Mouse (Mus musculus) lung, postnatal 36 days (tissue): Measurements from ENCODE around the gene Slx.
"Not testable (repeated sequence)": the region's sequence is repeated elsewhere in the genome, so short reads cannot be mapped to it uniquely, and the experiment has no call there.

Experiments used
- DNase-seq: peaks from one replicate; pipeline ENCODE4 v3.0.0; 2022; ENCODE audit warnings: mixed read lengths

Gene Slx

DNA sequence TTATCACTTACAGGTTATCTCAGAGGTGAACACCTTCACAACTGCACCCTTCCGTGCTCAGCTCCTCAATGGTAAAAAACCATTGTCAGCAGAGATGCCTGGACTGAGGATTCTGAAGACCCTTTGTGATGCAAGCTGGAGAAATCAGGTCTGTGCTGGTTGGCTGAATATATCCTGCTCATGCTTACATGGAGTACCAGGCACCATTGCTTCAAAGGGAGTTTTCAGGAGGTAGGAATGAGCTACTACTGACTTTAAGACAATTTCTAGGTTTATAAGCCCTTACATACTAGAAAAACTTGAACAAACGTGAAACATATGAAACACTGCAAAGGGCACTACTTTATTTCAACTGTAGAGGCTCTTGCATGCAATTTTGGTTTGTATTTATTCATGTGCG lies at the start of gene Slx:
Gene Slx, minus strand, starts transcription at position 101 of the 400 bp plus-strand sequence.
- DNase-seq, result not testable (repeated sequence)
